Mouse (Mus musculus) right cerebral cortex, adult 18-20 months (tissue): ENCODE measurements around the gene Kbtbd6.
A peak's percentile ranks its signal among the peaks of the same experiment; 100 is the strongest.

Experiments used
- DNase-seq: peaks from one replicate; pipeline ENCODE4 v3.0.0; 2022; ENCODE audit warnings: mixed read lengths

Gene Kbtbd6

DNA sequence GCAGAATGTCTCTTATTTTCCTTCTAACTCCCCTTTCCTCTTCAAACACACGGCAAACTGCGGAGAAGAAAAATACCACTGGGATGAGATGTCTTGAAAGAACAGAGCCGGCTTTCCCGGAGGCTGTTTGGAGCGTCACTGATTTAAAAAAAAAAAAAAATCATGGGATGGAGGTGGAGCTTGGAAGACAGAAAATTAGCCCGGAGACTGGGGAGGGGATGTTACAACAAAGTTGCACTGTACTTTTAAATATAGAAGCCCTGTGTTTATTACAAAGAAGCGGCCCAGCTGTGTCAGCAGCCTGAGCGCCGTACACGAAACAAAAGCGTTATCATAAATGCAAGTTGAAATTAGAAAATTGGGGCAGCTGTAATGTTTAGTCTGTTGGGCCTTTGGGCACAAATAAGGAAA, 30.6 kb downstream of the Kbtbd6 start:
- no peak for DNase-seq

DNA sequence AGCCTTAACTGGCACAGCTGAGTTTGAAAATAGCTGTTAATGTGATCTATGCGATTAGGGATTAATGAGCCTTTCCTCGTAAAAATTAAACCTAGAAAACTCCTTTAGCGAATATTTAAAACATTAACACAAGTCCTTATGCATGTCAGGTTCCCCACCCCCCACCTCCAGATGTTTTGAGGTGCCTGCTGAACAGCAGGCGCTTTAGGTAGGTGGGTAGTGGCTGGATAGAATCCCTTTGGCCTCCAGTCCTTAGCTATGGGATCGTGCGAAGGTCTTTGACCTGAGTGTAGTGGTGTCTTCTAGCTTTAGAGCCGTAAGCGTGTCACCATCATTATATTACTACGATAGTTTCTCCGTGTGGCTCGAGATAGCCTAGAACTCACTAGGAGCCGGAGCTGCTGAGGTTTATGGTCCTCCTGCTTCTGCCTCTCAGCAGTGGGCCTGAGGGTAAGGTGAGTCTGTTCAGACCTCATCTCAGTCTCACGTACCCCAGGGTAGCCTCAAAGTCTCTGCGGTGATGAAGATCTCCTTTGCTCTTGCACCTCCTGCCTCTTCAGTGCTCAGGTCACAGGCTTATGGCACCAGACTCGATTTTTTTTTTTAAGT, 31.2 kb downstream of the Kbtbd6 start:
- no peak for DNase-seq

DNA sequence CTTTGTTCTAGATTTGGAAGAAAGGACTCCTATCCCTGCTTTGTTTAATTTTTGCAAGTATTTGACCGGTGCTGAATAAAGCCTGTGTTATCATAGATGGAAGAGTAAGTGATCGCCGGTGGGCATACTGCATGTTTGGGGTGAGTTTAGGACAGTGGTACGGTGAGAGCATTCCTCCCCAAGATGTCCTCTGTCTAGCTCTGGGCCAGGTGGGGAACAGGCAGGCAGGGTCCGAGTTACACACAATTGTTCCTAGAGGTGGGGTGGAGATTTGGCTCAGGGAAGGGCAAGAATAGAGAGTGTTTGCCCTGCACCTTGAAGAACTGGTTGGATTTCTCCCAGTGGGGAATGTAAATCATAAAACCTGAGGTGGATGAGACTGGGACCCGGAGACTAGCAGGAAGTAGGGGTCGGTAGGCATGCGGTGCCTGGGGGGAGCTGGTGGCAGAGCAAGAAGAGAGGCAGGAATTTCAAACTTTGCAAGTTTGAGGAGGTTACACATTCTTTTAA, 32.0 kb downstream of the Kbtbd6 start:
- DNase-seq = no peak

DNA sequence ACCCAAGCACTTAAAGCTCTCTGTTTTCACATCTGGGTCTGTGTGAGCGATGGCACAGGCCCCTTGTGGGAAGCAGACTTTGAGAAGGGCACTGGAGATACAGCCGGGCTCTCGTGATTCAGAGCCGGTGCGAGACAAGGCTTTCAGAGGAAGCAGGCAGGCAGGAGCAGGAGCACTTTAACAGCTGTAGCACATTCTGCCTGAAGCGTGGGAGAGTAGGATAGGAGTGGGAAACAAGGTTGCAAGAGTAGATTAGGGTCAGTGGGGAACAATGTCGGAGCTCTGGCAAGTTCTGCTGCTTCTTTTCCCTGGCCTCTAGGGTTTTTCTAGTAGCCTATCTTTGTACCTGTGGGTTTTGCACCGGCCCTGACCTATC, 35.0 kb downstream of the Kbtbd6 start:
- no peak for DNase-seq

DNA sequence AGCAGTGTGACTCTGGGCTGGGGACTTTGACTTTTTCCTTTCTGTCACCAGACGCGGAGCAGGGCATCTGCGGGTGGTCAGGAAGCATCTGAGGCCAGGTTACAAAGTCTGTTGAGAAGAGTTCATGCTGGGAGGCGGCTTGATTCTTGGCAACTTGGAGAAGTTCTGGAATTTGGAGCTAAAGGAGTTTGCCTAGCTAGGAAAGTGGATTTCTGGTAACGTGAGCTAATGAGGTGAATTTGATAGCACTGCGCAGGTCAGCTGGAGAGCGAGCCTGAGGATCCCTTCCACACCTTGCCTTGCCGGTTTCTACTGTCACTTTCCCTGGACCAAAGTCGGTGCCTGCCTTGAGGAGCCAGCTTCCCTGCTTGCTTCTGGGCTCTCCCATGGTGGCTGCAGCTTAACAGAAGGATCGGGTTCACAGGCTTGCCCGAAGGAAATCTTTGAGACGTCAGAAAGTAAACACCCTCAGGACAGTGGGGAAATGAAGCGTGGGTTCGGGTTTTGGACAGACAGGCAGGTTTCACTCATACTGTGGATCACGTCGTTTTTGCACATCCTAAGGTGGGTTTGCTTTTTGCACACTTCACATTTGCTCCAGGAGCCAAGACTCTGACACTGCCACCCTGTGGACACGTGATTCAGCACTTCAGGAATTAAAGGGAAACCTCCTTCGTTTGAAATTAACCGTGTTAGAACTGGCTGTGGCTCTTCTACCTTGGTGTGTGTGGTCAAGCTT, 35.5 kb downstream of the Kbtbd6 start:
- DNase-seq = peak; percentile 39

DNA sequence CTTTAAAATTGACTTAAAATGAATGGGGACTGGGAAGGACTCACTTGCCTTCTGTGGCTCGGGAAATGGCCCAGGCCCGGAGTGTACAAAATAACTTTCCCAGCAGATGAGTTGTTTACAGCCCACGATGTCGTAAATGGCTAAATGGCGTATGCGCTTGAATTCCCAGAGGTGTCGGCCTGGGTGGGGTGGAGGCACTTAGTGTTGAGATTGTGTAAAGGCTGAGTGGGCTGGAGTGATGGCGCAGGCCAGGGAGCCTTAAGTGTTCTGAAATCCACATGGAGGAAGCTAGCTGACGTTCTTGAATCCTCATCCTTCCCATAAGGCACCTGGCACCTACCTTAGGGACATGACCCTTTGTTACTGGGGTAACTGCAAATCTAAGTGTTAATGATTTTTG, 36.9 kb downstream of the Kbtbd6 start:
- DNase-seq = no peak

DNA sequence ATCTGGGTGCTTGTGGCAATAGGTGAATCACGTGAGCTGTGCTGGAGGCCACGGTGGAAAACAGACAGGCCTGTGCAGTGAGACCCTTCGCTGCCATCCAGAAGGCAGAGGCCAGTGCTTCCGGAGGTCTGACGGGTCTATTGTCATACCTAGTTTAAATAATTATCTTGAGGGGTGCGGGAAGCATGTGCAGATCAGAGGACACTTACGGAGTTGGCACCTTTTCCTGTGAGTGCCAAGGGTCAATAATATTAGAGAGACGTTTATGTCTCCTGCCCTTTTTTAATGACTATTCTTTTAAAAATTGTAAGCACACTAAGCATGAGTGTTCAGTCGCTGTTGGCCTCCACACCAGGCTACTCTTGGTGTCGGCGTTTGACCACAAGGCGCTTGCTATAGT, 37.5 kb downstream of the Kbtbd6 start:
- DNase-seq = no peak

DNA sequence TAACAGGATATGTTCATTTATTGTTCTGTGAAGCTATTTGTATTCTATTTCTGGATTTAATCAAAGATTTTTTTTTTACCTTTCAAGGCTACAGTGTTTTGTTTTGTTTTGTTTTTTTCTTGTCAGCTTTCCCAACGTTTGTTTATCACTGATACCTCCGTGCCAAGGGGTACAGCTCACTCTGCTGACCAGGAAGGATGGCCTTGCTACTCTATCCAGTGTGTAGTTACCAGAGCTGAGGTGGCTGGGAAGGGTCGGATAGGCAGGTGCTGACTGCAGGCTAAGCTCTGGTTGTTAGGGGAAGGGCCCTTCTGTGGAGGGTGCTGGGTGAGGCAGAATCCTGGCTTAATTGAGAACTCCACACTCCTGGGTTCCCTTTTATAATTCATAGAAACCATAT, 38.6 kb downstream of the Kbtbd6 start:
- no peak for DNase-seq

DNA sequence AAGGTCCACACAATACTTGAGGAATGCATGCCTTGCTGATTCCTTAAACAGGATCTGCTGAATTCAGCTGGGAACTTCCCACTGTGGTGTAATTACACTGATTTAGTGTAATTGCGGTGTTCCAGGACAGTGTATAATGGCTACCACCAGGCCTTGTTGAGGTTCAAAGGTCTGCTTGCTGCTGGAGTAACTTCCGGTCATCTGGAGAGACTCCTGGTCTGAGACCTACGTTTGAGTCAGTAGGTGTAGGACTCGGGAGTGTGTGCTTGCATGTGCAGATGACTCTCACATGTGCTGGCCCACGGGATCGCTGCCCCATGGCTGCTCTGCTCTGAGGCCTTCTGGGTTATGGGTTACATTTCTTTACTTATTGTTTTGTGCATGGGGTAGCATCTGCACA, 42.7 kb downstream of the Kbtbd6 start:
- no peak for DNase-seq

DNA sequence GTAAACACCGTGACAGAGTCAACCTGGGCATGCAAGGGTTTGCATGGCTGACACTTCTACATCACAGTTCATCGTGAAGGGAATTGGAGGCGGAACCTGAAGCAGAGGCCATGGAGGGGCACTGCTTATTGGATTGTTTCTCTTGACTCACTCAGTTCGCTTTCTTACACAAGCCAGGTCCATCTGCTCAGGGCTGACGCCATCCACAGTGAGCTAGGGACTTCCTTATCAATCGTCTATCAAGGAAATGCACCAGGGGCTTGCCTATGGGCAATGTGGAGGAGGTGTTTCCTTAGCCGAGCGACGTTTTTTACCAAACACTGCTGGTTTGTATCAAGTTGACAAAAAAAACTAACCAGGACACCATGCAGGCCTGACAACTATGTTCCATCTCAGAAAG, 47.7 kb downstream of the Kbtbd6 start:
- DNase-seq = no peak

DNA sequence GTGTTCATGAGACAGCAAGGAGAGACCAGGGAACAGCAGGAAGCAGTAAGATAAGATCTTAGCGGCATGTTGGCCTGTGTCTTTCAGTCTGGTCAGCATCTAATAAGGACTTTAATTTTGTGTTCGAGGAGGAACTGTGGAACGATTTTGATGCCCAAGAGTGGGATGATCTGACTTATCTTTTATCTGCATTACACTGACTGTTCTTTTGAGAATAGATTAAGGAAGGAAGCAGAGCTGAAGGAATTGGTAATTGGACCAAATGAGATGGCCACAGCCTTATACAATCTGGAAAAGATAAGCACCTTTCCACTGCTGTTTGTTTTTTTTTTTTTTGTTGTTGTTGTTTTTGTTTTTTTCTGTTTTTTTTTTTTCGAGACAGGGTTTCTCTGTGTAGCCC, 49.1 kb downstream of the Kbtbd6 start:
- no peak for DNase-seq

DNA sequence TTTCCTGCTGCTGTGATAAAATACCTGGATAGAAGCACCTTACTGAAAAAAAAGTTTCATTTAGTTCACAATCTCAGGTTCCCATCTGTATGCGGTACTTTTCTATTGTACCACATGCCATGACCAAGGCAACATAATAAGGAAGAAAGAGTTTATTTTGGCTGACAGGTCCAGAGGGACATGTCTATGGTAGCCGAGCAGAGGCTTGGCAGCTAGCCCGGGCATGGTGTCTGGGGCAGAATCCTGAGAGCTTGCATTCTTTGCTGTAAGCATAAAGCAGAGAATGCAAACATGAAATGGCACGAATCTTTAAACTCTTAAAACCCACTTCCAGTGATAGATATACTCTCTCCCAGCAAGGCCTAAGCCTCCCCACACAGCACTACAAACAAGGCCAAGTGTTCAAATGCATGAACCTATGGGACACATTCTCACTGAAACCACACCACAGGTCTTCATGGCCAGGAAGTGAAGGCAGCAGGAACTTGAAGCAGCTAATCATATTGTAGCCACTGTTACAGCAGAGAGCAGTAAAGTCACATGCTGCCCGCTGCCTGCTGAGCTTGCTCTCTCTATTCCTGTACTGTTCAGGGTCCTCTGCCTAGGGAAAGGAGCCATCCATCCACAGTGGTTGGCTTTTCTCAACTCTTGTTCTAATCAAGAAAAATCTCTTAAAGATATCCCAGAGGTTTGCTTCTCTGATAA, 51.9 kb downstream of the Kbtbd6 start:
- DNase-seq = no peak
